Mouse (Mus musculus) midbrain, embryonic 11.5 days (tissue): Measurements from ENCODE around the gene Ccdc8. TPM values are rescaled to one million over a fixed set of nuclear protein-coding genes. Genes with fewer than 3 reads are reported as not detected.

Source experiments
- ATAC-seq: fragments of 200-750 bp; cut with Nextera tagmentation; 2 replicates; pipeline ENCODE4 v1.8.0; 2017; ENCODE audit warnings: moderate TSS enrichment, moderate library complexity; ENCODE audit not compliant: low FRiP score
- DNase-seq: peaks from one replicate; pipeline ENCODE4 v3.0.0; 2015; ENCODE audit warnings: low spot score; ENCODE audit errors: missing footprints
- H3K27ac ChIP-seq: fragments of 300-500 bp; sonication (generic); 2 replicates; pipeline ENCODE4 v1.5.1; 2014; ENCODE audit warnings: low read depth, low read length
- H3K27me3 ChIP-seq: fragments of 300-500 bp; sonication (generic); 2 replicates; pipeline ENCODE4 v1.6.1; 2014; ENCODE audit warnings: mild to moderate bottlenecking, low read length, moderate library complexity, mixed read lengths; ENCODE audit not compliant: control insufficient read depth, insufficient read depth
- H3K36me3 ChIP-seq: fragments of 300-500 bp; sonication (generic); 2 replicates; pipeline ENCODE4 v1.6.1; 2014; ENCODE audit warnings: mild to moderate bottlenecking, low read length, moderate library complexity, mixed read lengths; ENCODE audit not compliant: control insufficient read depth, insufficient read depth
- H3K4me1 ChIP-seq: fragments of 300-500 bp; sonication (generic); 2 replicates; pipeline ENCODE4 v1.6.1; 2014; ENCODE audit warnings: low read length; ENCODE audit not compliant: control insufficient read depth, insufficient read depth
- H3K4me2 ChIP-seq: fragments of 300-500 bp; sonication (generic); 2 replicates; pipeline ENCODE4 v1.6.1; 2014; ENCODE audit warnings: mild to moderate bottlenecking, moderate library complexity
- H3K4me3 ChIP-seq: fragments of 300-500 bp; sonication (generic); 2 replicates; pipeline ENCODE4 v1.5.1; 2014; ENCODE audit warnings: low read depth, low read length
- H3K9ac ChIP-seq: fragments of 300-500 bp; sonication (generic); 2 replicates; pipeline ENCODE4 v1.6.1; 2014; ENCODE audit warnings: low read length
- H3K9me3 ChIP-seq: fragments of 300-500 bp; sonication (generic); 2 replicates; pipeline ENCODE4 v1.6.1; 2016; ENCODE audit warnings: low read length; ENCODE audit not compliant: control insufficient read depth
- WGBS: fragments of 180-500 bp; shearing (Covaris S2); extraction: QIAGEN DNeasy Blood & Tissue Kit; methylation state at CpG from one replicate; pipeline ENCODE4 v1.1.7; 2014; 5-methylcytosine and 5-hydroxymethylcytosine counted together
- polyA plus RNA-seq: library from polyadenylated mRNA; unstranded; fragments of >200 nt; fragmentation: Nextera tagmentation; extraction: Ambion mirVana; gene quantifications from 2 replicates; pipeline ENCODE4 v1.2.1, GENCODE M21; 2014

Gene Ccdc8
- polyA plus RNA-seq, 1 experiment from 2014 or later: 14.7 TPM

DNA sequence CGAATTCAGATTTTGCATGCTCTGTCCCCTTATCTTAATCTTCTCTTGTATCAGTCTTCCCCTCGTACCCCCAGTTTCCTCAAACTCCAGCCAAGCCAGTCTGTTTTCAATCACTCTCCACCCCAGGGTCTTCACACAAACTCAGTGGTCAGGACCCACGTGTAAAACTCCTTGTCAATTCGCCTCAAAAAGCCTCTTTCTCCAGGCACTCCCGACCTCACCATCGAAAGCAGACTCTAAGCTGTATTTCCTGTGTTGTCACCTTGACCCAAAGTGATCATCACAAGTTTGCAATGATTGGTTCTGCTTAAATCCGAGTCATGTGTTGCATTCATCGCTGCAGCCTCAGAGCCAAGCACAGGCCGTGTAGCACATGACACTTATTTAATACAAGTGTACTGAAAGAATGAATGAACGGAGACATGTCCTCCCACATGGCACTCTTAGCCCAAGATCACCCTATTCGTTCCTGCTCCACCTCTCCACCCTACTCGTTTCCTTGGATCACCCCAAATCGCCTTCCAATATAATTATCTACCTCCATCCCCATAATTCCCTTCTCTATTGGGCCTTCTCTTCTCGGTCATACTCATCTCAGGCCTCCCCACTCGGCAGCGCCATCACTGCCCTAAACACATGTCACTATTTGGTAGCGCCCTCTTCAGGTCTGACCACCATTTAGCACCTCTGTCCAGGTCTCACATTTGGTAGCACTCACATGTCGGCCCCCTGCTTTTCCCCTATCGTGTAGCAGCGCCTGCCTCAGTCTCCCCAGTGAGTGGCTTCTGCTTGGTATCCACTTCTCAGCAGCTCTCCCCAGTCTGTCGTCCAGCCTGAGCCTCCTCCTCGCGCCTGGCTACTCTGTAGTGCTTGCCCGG lies 34.4 kb downstream of the Ccdc8 start:
- peak overlapping the region; percentile 83 for H3K9ac ChIP-seq
- H3K27ac ChIP-seq: no peak overlapping the region
- peaks cover 6% of the 10 kb centered on the region for H3K36me3 ChIP-seq
- 10% methylated on average over 24 of the region's 24 CpGs for WGBS
- H3K4me3 ChIP-seq: peak overlapping the region; percentile 67
- H3K9me3 ChIP-seq: no peaks in the 10 kb centered on the region
- H3K27me3 ChIP-seq: no peaks in the 10 kb centered on the region
- H3K4me2 ChIP-seq: peak overlapping the region; percentile 54
- ATAC-seq: peak; percentile 74
- H3K4me1 ChIP-seq: peaks cover 17% of the 10 kb centered on the region
- DNase-seq: no peak

- peak within 1 kb of the TSS; percentile 67 for H3K4me3 ChIP-seq
- H3K36me3 ChIP-seq: peaks cover 2% of the 10 kb centered on the region; the same call in 1 of the 2 replicates
- no peaks in the 10 kb centered on the region for H3K9me3 ChIP-seq
- H3K4me2 ChIP-seq: peak within 1 kb of the TSS; percentile 54
- under 1% methylated on average over 50 of the region's 58 CpGs for WGBS
- H3K27me3 ChIP-seq: no peaks in the 10 kb centered on the region
- ATAC-seq: peak; percentile 92
- H3K27ac ChIP-seq: peak within 1 kb of the TSS; percentile 25; the same call in 1 of the 2 replicates
- H3K4me1 ChIP-seq: peaks cover 17% of the 10 kb centered on the region
- DNase-seq: peak; percentile 99
- H3K9ac ChIP-seq: peak within 1 kb of the TSS; percentile 83
Observed at GRCm38 (mm10) chr7:17027588-17028343, 35.3 kb downstream of the Ccdc8 start, which contains the start of gene Ppp5c. Gene Ppp5c, minus strand, starts transcription at chr7:17027924.

- no peak for DNase-seq
- no peaks in the 10 kb centered on the region for H3K9me3 ChIP-seq
- H3K9ac ChIP-seq: no peak overlapping the region
- WGBS: 70% methylated on average over 7 of the region's 7 CpGs
- no peaks in the 10 kb centered on the region for H3K27me3 ChIP-seq
- no peaks in the 10 kb centered on the region for H3K36me3 ChIP-seq
- no peak overlapping the region for H3K4me2 ChIP-seq
- H3K4me1 ChIP-seq: peaks cover 17% of the 10 kb centered on the region
- H3K27ac ChIP-seq: no peak overlapping the region
- H3K4me3 ChIP-seq: no peak overlapping the region
- no peak for ATAC-seq
Observed at GRCm38 (mm10) chr7:17028923-17029322, 36.4 kb downstream of the Ccdc8 start.

DNA sequence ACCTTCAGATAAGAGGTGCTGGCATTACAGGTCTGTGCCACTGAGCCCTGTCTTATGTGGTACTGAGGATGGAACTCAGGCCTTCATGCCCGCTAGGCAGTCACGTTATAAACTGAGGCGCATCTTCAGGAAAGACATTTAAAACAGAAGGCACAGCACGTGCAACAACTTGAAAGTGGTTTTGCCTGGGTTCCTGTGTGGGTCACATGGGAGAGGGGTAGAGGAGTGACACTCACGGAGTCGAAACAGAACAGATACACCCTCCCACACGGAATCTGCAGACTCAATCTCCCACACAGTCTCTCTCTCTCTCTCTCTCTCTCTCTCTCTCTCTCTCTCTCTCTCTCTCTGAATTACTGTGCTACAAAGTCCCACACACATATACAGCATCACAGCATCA lies 37.7 kb downstream of the Ccdc8 start:
- H3K4me2 ChIP-seq: no peak overlapping the region
- H3K27ac ChIP-seq: no peak overlapping the region
- ATAC-seq (no peak), DNase-seq (no peak)
- H3K9me3 ChIP-seq: no peaks in the 10 kb centered on the region
- H3K36me3 ChIP-seq: no peaks in the 10 kb centered on the region
- no peak overlapping the region for H3K9ac ChIP-seq
- H3K27me3 ChIP-seq: no peaks in the 10 kb centered on the region
- 82% methylated on average over 7 of the region's 7 CpGs for WGBS
- H3K4me3 ChIP-seq: no peak overlapping the region
- H3K4me1 ChIP-seq: peaks cover 17% of the 10 kb centered on the region

- H3K4me2 ChIP-seq: no peak overlapping the region
- peak; percentile 83 for ATAC-seq
- H3K9ac ChIP-seq: no peak overlapping the region
- H3K27ac ChIP-seq: peak overlapping the region; percentile 47
- H3K4me3 ChIP-seq: no peak overlapping the region
- no peaks in the 10 kb centered on the region for H3K36me3 ChIP-seq
- H3K9me3 ChIP-seq: no peaks in the 10 kb centered on the region
- peaks cover 3% of the 10 kb centered on the region; the same call in 1 of the 2 replicates for H3K4me1 ChIP-seq
- H3K27me3 ChIP-seq: no peaks in the 10 kb centered on the region
- WGBS: 29% methylated on average over 9 of the region's 9 CpGs
- DNase-seq: peak; percentile 88
Observed at GRCm38 (mm10) chr7:17038018-17038695, 45.6 kb downstream of the Ccdc8 start.

DNA sequence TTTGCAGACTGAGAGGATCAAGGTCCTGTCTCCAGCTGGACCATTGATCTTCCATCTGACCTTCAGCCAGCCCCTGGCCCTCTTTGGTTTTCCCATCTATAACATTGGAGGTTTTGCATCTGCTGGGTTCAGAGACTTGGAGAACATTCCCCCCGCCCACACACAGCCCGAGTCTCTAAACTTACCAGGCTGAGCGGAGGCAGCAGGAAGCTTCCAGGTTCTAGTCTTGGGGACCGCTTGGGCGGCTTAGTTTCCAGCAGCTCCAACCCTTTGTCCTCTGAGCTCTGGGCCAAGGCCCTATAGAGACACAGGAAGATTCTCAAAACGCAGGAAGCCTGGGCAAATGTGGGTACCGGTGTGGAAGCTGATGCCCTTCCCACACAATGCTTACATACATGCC lies 46.9 kb downstream of the Ccdc8 start:
- Histone ChIP-seq H3K27ac (no peak overlapping the region), H3K36me3 (no peaks in the 10 kb centered on the region), H3K27me3 (no peaks in the 10 kb centered on the region), H3K4me1 (peaks cover 3% of the 10 kb centered on the region; the same call in 1 of the 2 replicates), H3K4me2 (no peak overlapping the region), H3K9me3 (no peaks in the 10 kb centered on the region), H3K9ac (no peak overlapping the region), H3K4me3 (no peak overlapping the region)
- ATAC-seq (no peak), DNase-seq (no peak)
- 96% methylated on average over 7 of the region's 7 CpGs for WGBS

DNA sequence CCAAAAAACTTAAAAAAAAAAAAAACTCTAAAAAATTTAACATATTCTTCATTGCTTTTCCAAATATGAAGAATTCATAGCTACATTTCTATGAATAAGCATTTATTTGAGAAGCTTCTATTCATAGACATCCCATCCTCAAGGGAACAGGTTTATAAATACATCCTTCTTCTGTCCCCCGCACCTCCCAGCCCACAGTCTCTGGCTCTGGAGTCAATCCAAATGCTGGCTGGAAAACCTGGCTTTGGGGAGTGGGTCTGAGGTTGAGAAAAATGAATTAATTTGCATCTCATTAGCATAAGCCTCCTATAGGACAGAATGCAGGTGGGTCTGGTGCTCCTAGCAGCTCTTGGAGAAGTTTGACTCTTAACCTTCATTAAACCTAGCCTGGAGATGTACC lies 53.2 kb downstream of the Ccdc8 start:
- Histone ChIP-seq H3K4me2 (no peak overlapping the region), H3K9me3 (no peaks in the 10 kb centered on the region), H3K27ac (no peak overlapping the region), H3K9ac (no peak overlapping the region), H3K4me3 (no peak overlapping the region), H3K36me3 (no peaks in the 10 kb centered on the region), H3K4me1 (no peaks in the 10 kb centered on the region), H3K27me3 (no peaks in the 10 kb centered on the region)
- peak; percentile 65 for DNase-seq
- ATAC-seq: no peak
- 91% methylated on average over 1 of the region's 1 CpGs for WGBS
